Mouse (Mus musculus) liver, postnatal 0 days (tissue): ENCODE data around the gene Susd1.

Experiments
- CTCF ChIP-seq: sonication (generic); IDR thresholded peaks from 2 replicates; pipeline ENCODE4 v1.5.1; 2016; ENCODE audit warnings: antibody characterized with exemption, low read depth
- EP300 ChIP-seq: IDR thresholded peaks from 2 replicates; pipeline ENCODE4 v1.6.1; 2016; ENCODE audit warnings: antibody characterized with exemption, low read depth, mild to moderate bottlenecking

GRCm38 (mm10) chr4:59275956-59276355 is 162.5 kb downstream of the Susd1 start:
- TF ChIP-seq CTCF: no peak
- no peak for TF ChIP-seq EP300
